Mouse (Mus musculus): ENCODE data around the gene Rnaset2a.
"Not testable (repeated sequence)": the region's sequence is repeated elsewhere in the genome, so short reads cannot be mapped to it uniquely, and the experiment has no call there.

Gene Rnaset2a

DNA sequence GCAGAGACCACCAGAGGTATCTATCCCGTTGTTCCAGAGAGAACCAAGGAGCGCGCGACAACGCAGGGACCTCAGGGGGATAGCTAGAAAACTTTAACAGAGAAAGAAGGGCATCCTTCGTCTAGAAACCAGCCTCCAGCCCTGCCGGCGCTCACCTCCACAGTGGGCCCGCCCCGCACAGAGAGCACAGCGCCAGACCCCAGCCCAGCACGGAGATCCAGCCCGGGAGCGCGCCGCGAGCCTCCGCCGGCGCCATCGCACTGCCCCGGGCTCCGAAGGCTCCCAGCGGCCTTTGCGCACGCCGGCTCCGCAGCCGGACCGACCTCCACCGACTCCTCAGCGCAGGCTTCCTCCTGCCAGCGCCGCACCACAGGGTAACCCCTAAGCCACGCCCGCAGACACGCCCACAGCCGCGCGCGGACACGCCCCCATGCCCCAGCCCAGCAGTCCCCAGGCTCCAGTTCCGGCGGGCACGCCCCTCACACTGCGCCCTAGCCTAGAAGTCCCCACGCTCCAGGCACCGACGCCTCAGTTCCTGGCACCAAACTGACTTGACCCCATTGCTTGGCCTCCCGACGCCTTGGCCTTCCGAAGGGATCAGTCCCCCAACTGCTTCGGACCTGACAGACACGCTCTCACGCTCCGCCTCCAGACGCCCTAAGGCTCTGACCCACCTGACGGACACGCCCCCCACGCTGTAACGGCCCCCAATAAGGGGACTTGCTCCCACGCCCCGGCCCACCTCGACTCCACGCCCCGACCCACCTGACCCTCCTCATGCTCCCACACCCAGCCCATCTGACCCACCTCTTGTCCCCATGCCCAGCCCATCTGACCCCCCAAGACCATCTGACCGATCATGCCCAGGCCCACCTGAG lies at the start of gene Rnaset2a, which contains the start of gene Gm49673:
Rnaset2a (minus strand) TSS at position 659 of the 878 bp plus-strand sequence.
Gm49673 (minus strand) TSS at position 350 of the 878 bp plus-strand sequence.
- DNase-seq (ENCODE audit: low spot score in 2 of 2): not testable (repeated sequence)

DNA sequence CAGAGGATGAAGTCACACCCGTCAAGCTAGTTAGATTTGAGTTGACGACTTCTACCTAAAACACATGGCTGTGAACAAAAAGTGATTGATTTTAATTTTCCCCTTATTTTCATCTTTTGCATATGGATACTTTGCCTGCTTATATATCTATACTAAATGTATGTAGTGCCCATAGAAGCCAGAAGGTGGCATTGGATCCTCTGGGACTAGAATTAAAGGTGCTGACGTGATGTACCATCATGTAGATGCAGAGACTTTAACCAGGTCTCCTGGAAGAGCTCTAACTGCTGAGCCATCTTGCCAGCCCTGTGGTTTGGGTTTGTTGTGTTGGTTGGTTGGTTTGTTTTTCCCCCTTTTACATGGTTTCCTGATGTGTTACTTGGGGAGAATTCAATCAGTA lies 49.8 kb upstream of the Rnaset2a start:
- DNase-seq (ENCODE audit: low spot score in 2 of 2): no peak

DNA sequence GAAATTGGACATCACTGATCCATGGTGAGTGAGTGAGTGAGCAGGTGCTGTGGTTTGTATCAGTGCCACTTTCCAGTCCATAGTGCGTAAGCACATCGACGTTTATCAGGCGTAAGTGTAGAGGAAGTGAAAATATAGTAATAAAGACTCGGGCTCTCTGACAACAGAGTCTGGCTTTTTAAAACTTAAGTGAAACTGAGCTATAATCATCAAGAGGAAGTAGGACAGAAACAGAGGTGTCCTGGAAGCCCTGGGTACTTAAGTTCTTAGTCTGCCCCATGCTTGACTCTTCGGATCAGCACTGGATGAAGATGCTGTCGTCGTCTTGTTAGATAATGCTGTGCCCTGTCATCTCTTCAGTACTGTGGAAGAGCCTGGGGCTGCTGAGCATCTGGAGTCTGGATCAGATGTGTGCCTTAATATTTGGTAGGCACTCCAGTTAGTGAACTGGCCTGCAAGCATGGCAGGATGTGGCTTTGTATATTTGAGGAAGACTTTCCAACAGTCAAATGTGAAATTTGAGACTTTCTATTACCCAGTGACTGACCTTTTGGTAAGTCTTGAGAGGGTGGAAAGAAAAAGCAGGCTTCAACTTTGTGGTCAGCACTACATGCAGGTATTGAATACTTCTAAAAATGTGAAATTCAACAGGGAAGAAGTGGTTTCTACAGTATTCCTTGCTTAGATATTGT lies 47.9 kb upstream of the Rnaset2a start:
- DNase-seq (ENCODE audit: low spot score in 2 of 2): no peak

DNA sequence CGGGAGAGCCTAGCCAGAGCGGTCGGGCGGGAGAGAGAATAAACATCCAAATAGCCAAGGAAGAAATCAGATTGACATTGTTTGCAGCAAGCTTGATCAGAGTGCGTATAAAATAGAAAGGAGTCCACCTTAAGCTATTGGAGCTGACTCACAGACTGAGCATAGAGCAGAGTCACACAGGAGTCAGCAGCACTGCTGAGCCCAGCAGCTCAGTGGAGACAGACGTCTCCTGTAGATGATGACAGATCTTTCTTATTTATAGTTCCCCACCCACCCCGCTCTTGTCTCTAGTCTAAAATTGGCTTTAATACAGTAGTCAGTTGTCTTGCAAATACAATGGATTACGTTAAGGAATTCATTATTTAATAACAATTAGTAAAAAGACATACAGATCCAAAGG lies 45.8 kb upstream of the Rnaset2a start:
- no peak for DNase-seq (ENCODE audit: low spot score in 2 of 2)

DNA sequence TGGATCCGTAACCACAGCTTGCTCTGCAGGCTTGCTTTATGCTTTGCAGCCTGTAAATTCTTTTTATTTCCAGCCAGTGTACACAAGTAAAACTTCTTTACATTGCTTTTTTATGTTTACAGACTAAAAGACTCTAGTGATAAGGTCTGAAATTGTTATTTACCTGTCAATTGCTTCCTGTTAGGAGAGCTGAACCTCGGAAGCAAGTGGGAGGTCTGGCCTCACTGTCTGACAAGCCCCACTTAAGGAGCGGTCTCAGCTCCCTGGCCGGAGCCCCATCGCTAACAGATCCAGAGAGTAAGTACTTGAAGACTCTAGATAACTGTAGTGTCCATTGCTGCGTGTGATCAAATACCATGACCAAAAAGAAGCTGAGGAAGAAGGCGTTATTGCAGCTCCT lies 36.3 kb upstream of the Rnaset2a start:
- no peak for DNase-seq (ENCODE audit: low spot score in 2 of 2)

DNA sequence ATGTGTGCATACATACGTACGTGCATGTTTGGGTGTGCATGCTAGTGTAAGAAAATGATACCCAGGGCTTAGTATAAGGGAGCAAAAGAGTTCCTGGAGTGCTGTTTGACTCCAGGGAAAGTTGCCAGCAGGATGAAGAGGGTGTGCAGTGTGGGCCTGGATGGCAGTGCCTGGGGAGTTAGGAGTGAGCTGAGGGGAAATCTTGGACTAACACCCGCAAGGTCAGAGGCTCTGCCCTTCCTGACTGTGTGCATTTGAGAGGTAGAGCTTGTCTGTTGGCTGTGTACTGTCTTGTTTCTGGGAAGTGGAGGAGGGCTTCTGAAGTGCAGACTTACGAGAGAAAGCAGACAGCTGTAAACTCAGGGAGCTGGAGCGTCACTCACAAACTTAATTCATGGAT lies 35.9 kb upstream of the Rnaset2a start:
- no peak for DNase-seq (ENCODE audit: low spot score in 2 of 2)

DNA sequence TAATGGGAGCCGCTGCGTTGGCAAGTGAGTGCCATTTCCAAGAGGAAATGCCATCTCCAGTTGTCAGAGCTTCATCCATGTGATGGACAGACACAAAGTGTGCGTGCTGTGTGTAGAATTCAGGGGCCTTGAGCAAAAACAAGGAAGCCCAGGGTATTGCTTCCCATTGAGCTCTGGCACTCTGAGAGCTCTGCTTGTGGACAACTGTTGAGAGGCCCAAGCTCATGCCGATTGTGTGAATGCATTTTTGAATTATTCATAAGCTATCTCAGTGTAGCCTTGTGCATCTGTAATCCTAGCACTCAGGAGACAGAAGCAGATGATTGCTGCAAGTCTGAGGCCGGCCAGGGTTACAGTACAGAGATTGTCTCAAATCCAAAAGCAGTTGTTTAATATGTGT lies 29.2 kb upstream of the Rnaset2a start:
- DNase-seq (ENCODE audit: low spot score in 2 of 2): no peak

DNA sequence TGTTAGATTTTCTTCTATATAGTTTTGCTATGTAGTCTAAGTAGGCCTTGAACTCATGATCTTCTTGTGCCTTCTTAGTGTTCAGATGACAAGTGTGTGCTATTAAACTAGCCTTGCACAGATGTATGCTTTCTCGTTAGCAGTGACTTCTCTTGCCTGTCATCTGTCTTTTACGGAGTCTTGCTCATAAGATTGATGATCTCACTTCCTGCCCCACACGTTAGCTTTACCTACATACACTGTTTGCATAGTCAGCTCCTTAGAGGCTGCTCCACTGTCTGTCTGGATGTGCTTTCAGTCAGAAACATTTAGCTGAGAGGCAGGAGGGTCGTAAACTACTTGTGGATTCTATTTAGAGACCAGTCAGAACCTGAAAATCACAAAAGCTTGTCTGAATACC lies 23.2 kb upstream of the Rnaset2a start:
- DNase-seq (ENCODE audit: low spot score in 2 of 2): no peak

DNA sequence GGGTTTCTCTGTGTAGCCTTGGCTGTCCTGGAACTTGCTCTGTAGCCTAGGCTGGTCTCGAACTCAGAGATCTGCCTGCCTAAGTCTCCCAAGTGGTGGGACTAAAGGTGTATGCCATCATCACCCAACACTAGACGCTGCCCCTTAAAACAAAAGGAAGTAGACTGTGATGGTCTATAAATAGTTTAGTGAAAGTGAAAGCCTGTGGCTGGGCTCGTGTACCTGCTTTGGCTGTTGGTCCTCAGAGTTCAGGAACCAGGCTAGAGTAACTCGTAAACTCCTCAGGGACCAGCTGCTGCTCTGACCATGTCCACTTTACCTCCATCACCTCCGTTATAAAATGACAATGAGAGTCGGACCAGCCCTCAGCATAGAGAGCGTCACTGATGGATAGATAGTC lies 22.4 kb upstream of the Rnaset2a start:
- no peak for DNase-seq (ENCODE audit: low spot score in 2 of 2)

DNA sequence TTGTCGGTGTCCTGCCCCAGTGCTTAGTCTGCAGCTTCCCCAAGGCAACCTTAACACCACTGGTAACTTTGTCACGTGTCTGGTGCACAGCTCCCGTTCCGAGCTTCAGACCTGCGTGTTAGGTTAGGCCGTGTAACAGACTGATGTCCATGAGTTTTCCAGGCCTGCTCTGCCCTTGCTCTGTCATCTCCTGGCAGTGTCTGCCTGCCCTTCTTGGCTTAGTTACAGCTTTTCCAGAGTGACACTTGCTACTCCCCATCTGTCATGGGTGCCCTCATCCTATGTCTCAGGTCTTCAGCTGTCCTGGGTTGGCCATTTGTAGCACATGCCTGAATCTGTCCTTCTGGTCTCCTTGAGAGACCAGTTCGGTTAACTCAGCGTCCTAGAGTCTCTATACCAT lies 19.5 kb upstream of the Rnaset2a start:
- not testable (repeated sequence) for DNase-seq (ENCODE audit: low spot score in 2 of 2)

DNA sequence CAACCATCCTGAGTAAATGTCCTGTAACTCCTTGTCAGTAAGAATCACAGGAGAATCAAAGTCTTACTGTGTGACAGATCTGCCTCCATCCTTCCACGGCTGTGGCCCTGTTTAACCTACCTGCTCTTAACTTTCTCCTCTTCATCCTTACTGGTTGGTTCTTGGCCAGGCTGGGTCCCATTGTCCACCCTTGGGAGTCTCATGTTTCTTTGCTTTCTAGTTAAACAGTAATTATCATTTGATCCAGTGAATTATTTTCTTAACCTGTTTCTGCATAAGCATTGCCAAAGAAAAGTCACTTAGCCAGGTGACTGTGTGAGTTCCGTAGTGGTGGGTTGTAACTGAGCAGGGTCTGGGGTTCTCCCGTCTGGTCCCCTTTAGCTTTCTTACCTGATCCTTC lies 18.6 kb upstream of the Rnaset2a start:
- not testable (repeated sequence) for DNase-seq (ENCODE audit: low spot score in 2 of 2)

DNA sequence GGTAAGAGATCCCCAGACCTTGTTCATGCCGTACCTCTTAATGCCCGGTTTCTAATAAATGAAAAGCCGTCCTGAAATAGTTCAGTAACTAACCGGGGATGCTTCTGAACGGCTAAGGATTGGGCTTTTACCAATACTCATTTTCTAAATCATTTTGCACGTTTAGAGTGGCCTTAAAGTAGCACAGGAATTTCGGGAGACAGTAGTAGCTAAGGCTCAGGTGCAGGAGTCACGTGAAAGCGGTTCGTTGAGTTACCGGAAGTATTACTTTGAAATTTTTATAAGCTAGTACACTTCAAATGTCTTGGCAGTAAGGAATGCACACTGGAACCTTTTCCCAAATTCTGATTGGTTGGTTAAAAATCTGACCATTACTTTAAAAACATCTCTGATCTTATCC lies 18.1 kb upstream of the Rnaset2a start:
- DNase-seq (ENCODE audit: low spot score in 2 of 2): not testable (repeated sequence)

DNA sequence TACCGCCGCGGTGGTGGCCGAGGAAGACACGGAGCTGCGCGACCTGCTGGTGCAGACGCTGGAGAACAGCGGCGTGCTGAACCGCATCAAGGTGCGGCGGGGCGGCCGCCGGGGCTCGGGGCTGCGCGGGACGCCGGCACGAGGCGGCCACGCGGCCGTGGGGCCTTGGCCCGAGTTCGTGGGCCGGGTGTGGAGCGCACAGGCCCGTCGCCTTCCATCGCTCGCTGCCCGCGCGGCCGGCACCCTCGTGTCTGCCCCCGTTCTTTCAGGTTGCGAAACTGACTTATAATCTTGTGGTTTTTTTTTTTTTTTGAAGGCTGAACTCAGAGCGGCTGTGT lies 17.7 kb upstream of the Rnaset2a start:
- DNase-seq (ENCODE audit: low spot score in 2 of 2): not testable (repeated sequence)

DNA sequence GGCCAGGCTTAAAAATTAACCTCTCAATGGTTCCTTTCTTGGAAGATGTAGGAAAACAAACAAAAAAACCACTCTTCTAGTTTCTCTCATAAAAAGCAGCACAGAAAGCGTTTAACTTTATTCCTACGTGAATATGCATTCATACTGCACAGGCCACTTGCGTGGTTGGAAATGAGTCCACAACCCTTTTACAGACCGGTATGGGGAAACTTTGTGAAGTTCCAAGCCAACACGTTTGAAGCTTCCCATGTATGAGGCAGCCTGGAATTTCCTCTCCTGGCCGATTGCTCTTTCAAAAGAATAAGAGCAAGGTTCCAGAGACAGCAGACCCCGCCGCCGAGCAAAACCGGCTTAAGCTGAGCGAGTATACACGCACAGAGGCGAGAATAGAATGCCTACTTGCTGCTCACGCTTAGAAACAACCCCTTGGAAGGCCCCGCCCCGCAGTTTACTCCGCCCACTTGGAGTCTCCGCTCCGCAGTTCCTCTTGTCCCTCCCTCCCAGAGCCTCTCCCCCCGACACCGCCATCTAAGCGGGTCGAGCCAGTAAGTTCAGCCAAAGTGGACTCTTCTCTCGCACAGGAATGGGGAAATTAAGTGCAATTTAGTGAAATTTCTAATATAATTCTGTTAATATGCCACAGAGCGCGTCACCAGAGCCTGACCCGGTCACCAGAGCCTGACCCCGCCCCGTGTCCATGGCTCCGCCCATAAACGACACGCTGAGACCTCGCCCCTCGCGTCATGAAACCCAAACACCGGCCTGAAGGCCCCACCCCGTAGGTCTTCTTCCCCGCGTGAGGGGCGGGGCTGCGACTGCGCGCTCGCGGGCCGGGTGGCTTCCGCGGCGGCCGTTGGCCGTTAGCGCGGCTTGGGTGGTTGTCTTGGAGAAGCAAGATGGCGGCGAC lies 17.1 kb upstream of the Rnaset2a start, which contains the start of gene Fgfr1op:
Fgfr1op (plus strand) TSS at position 801 of the 907 bp plus-strand sequence.
- peak in 1 of 2 experiments; percentile 52 for DNase-seq (ENCODE audit: low spot score in 2 of 2)

DNA sequence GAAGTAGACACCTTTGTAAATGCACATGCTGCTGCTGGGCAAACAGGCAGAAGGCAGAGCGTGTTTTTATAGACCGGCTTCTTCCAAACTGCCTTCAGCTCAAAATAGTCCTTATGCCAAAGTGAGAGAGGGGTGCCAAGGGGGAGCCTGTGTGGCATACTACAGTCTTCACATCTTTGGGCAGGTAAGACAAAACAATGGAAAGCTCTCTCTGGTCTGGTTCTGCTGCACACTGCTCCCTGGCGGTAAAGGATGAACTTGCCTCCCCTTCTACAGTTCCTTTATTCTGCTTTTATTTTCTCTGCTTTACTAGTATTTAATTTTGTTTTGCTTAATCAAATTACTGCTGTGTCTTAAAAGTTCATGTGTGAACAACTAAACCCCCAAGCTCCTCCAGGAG lies 13.1 kb upstream of the Rnaset2a start:
- DNase-seq (ENCODE audit: low spot score in 2 of 2): peak in 1 of 2 experiments; percentile 39

DNA sequence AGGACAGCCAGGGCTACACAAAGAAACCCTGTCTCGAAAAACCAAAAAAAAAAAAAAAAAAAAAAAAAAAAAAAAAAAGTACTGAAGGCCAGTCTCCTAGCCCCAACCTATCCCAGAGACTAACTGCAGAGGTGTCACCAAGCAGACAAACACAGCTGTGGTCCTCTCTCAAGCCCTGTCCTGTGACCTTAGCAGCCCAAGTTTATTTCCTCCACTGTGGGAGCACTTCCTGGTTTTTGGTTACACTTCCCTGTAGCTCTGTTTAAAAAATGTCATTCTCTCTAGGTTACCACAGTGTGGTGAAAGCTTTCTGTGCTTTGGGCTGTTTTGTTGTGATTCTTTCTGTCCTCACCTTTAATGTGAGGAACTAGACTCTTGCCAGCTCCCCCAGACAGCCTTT lies 10.7 kb upstream of the Rnaset2a start:
- DNase-seq (ENCODE audit: low spot score in 2 of 2): not testable (repeated sequence)

DNA sequence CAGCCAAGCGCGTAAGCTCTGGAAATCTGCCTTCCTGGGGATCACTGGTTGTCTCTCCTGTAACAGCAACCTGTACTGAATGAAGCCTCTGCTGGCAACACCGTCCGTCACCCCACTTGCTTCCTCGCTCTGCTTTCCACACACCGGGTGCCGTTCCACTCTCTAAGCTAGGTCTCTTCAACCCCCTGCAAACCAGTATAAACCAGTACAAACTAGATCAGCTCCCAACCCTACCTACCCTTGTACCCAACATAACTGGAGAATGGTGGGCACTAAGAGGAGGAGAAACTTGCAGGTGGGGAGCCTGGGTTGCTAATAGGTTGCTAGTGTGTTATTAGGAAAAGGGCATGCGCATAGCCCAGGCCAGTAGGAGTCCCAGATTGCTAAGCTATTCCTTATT lies 8.1 kb upstream of the Rnaset2a start:
- not testable (repeated sequence) for DNase-seq (ENCODE audit: low spot score in 2 of 2)

DNA sequence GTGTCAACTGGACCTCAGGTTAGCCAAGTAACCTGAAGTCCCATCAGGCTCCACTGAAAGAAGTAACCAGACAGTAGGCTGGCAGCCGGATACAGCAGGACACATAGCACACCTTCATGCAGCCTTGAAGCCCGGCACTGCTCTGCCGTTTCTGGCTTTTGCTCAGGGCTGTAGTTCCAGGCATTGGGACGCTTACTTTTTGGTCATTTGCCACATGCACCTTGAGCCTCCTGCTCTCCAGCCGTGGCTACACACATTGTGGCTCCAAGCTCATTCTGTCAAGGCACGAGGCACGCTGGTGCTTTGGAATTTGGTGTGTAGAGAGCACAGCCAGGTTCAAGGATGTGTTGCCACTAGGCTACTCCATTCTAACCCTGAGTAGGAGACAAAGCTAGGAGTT lies 7.1 kb upstream of the Rnaset2a start:
- not testable (repeated sequence) for DNase-seq (ENCODE audit: low spot score in 2 of 2)

DNA sequence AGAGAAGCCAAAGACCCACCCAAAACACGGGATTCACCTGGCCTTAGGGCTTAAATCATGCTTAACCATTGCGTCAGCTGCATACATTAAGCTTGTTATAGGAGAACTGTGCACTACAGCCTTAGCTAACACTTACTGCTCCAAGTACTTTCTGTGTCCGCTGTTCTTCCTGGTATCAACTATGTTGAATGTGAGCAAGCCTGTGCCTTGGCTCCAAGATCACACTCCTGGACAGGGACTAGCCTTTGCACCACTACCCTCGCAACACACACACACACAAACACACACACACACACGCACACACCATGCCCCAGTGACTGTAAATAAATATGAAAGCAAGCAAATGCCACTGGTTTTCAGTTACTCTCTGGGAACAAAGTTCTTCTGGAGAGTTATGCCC lies 966 bp downstream of the Rnaset2a start:
- not testable (repeated sequence) for DNase-seq (ENCODE audit: low spot score in 2 of 2)

DNA sequence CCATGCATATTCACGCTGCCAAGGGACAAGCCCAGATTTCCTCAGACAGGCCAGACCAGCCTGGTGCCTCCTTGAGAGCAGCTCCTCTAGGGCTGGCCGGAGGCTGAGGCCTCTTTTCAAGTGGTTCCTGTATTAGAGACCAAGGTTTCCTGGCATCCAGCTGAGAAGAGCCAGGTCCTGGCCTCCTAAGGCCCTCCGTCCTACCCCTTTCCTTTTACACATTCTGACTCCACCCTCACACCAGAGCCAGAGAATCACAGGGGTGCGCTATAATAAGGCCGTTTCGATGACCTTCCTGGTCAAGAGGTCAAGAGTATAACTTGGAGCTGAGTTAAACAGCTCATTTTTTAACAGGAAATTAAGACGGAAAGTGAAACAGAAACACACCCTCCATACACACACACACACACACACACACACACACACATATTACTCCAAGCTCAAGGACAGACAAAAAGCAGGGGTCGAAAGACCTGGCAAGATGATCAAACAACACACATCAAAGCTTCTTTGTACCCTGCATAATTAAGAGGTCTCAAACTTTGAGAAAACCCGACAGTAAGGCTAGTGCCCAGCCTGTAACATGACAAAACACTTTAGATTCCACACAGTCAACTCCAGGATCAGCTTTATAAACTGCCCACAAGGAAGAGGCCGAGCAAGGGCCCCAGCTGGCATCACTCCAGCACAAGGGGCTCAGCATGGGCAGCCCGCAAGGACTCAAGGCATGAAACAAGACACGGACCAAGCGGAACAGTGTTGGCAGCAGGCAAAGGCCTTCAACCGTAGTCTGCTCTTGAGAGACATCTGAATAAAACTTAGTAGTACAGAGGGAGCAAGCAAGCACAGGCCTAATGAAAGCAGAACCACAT lies 3.9 kb downstream of the Rnaset2a start:
- not testable (repeated sequence) for DNase-seq (ENCODE audit: low spot score in 2 of 2)

DNA sequence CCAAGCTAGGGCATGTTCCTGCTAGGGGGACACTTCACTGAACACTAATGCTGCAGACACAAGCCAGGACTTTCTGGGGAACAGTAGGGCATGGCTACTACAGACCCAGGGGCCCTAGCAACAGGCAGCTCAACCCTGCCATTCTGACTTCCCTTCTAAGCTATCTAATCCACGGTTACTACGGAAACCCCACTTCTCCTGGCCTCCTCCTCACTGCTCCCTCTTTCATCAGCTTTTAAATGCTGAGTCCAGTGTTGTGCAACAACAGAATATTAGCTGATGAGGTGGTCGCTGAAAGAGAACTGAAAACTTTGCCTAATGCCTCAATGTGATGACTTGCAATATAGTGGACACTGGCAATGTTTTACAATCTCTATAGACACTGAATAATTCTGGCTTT lies 7.7 kb downstream of the Rnaset2a start:
- DNase-seq (ENCODE audit: low spot score in 2 of 2): not testable (repeated sequence)

Data from right cerebral cortex, postnatal 36 days (tissue).